In the genomic region with DNA sequence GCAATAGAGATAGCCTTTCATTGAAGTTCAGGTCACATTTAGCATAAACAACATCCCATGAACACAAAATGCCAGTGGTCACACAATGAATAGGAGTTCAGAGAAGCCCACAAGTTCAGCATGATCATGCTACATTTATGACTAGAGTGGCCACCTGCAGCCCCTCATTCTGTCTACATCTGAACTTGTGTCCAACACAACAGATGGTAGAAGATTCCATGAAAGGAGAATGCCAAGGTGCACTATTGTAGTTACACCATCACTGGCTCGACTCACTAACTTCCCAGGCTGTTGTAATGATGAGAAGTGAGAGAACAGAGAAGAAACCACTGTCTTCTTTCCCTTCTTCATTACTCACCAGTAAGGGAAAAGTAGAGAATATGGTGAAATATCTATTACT, we compare ENCODE assay signal across 22 mouse cellular contexts.
DNase-seq lines count a peak whose midpoint lies in the region; ATAC-seq and TF ChIP-seq lines count a peak whose summit lies in the region.
"Had no signal": no experiment of that assay in that cellular context is flagged by ENCODE, and none has a peak within 500 bp of the region (broad histone marks: within the 10 kb centered on the region; RNA-seq: fewer than 3 reads in every experiment).

No protein-coding gene starts in this region.

- no peaks in the 10 kb centered on the region for H3K36me3 ChIP-seq in lung, postnatal 0 days (ENCODE audit: insufficient read depth, low read length)
- H3K36me3 ChIP-seq: G1E had no signal

- no peak for ATAC-seq in lung, postnatal 0 days
- ATAC-seq: activated CD4-positive, CD25-positive, alpha-beta regulatory T cell, adult 4 months; CD4-positive, CD25-positive, alpha-beta regulatory T cell, adult 4 months; Patski had no signal

- intact Hi-C loops in gastrocnemius, adult 2 months (cut with DNase I): no loop called here

- no peak overlapping the region for H3K27ac ChIP-seq in cerebellum, adult 2 months (ENCODE audit: insufficient read depth, low read length)
- H3K27ac ChIP-seq in lung, postnatal 0 days (ENCODE audit: low read length): no peak overlapping the region
- peak overlapping the region; percentile 26; the same call in 1 of the 2 replicates for H3K27ac ChIP-seq in embryonic fibroblast, embryonic 13.5 days (ENCODE audit: insufficient read depth, low read length)
- H3K27ac ChIP-seq in gastrocnemius, adult 2 months: no peak overlapping the region

- no peak for TF ChIP-seq EP300 in lung, postnatal 0 days (IDR thresholded peaks at IDR 0.05)

- H3K9ac ChIP-seq in lung, postnatal 0 days (replicated peaks; ENCODE audit: low read depth): no peak overlapping the region

- H3K4me3 ChIP-seq in cerebellum, adult 2 months (replicated peaks; ENCODE audit: insufficient read depth, low read depth, low read length): no peak overlapping the region
- no peak overlapping the region for H3K4me3 ChIP-seq in lung, postnatal 0 days (ENCODE audit: low read depth, low read length)
- H3K4me3 ChIP-seq in embryonic fibroblast, embryonic 13.5 days (ENCODE audit: insufficient read depth, low read length): no peak overlapping the region
- no peak overlapping the region for H3K4me3 ChIP-seq in gastrocnemius, adult 2 months

- no peak overlapping the region for H3K4me2 ChIP-seq in lung, postnatal 0 days (replicated peaks; ENCODE audit: low read depth, low read length)

- no peaks in the 10 kb centered on the region for H3K9me3 ChIP-seq in lung, postnatal 0 days (ENCODE audit: low read length)
- H3K9me3 ChIP-seq: G1E had no signal

- no peaks in the 10 kb centered on the region for H3K4me1 ChIP-seq in cerebellum, adult 2 months (ENCODE audit: control insufficient read depth, insufficient read depth, low read length)
- H3K4me1 ChIP-seq in lung, postnatal 0 days (ENCODE audit: insufficient read depth, low read depth, low read length): no peaks in the 10 kb centered on the region; the same call in 1 of the 2 replicates
- H3K4me1 ChIP-seq in embryonic fibroblast, embryonic 13.5 days (ENCODE audit: control insufficient read depth, insufficient read depth, low read length): peaks cover 2% of the 10 kb centered on the region; the same call in 1 of the 2 replicates

- DNase-seq in cerebellum, postnatal 10 days: peak; percentile 50 to 54
- DNase-seq in cerebellum, adult 9-11 months: no peak
- peak; percentile 22 to 61 for DNase-seq in cerebellum, postnatal 14 days
- no peak for DNase-seq in cerebellum, adult 2 months
- DNase-seq in lung, postnatal 0 days (ENCODE audit: low spot score): peak; percentile 25
- DNase-seq in lung, adult 18-20 months: no peak
- no peak for DNase-seq in gastrocnemius, adult 2 months
- DNase-seq: adrenal gland, adult 2 months; adrenal gland, adult 8-10 months; adrenal gland, postnatal 10 days; adrenal gland, postnatal 14 days; adrenal gland, postnatal 25 days; adrenal gland, postnatal 36 days; B cell, adult 2 months; cerebellum, adult 11 months; cerebellum, adult 11-12 months had no signal

- 18% methylated on average over 1 of the region's 1 CpGs for WGBS in cerebellum, adult 2 months
- 69% methylated on average over 1 of the region's 1 CpGs for WGBS in lung, postnatal 0 days

- no peaks in the 10 kb centered on the region for H3K27me3 ChIP-seq in cerebellum, adult 2 months (ENCODE audit: control insufficient read depth, insufficient read depth, low read length)
- no peaks in the 10 kb centered on the region for H3K27me3 ChIP-seq in lung, postnatal 0 days (replicated peaks; ENCODE audit: insufficient read depth, low read length)
- H3K27me3 ChIP-seq: CH12.LX had no signal

- no peak for TF ChIP-seq POLR2A in cerebellum, adult 2 months (IDR thresholded peaks at IDR 0.05; ENCODE audit: borderline replicate concordance, insufficient read depth, low read length)
- no peak for TF ChIP-seq POLR2A in embryonic fibroblast, embryonic 13.5 days (IDR thresholded peaks at IDR 0.05; ENCODE audit: low read depth, low read length)

- no peak for TF ChIP-seq CTCF in cerebellum, adult 2 months (IDR thresholded peaks at IDR 0.05; ENCODE audit: borderline replicate concordance, insufficient read depth, low read depth, low read length)
- no peak for TF ChIP-seq CTCF in lung, postnatal 0 days (IDR thresholded peaks at IDR 0.05)
- no peak for TF ChIP-seq CTCF in embryonic fibroblast, embryonic 13.5 days (IDR thresholded peaks at IDR 0.05; ENCODE audit: borderline replicate concordance, insufficient read depth, low read length)
- no peak for TF ChIP-seq CTCF in gastrocnemius, adult 2 months (IDR thresholded peaks at IDR 0.05)

Comparison
In these comparisons a context has a peak if more than half of its experiments do, and no peak if none do; other contexts are left out.
1. DNase-seq: peak in cerebellum, postnatal 10 days (2 of 2), cerebellum, postnatal 14 days (2 of 2) and lung, postnatal 0 days (single experiment); none in cerebellum, adult 9-11 months (single experiment), cerebellum, adult 2 months (0 of 2), lung, adult 18-20 months (0 of 2) and gastrocnemius, adult 2 months (single experiment).